Mouse (Mus musculus): ENCODE data around the gene Kctd21.

The Kctd21 gene

DNA sequence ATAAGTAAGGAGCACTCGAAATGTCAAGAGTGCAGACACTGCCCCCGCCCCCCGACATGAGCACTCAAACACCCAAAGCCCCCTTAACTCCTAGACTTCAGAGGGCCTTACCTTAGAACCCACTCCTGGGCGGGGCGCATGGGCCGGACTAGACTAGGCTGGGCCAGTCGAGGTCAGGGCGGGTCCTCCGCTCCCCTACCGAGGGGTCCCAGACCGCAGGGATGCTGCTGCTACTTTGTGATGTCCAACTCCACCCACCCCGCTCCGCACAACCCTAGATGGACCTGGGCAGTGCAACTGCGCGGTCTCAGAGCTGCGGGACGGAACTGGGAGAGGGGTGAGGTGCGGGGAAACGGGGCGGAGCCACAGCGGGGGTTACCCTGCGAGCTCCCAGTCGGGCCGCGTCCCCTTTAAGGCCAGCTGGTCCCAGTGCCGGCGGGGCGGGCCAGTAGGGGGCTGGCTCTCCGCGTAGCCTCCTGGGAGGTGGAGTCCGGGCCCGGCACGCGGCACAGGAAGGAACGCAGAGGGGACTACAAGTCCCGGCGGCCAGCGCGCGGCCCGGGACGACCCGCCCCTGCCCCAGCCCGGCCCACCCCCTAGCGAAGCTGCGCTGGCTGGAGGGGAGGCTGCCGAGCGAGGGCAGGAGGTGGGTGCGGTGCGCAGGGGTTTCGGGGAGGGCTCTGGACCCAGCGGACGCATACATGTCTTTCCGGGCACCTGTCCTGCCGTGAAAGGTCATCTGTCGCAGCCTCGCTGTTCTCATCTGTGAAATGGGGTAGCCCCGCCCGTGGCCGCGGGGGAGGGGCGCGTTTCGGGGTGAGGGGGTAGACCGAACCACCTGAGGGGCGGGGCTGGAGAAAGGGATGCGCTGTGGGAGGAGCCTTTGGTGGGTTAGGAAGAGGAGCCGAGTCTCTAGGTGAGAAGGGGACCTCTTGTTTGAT is at the start of gene Kctd21, which contains the start of gene Usp35:
TSS of gene Kctd21 (plus strand) at position 602 of the 941 bp plus-strand sequence.
TSS of gene Usp35 (minus strand) at position 295 of the 941 bp plus-strand sequence.
- peak; percentile 94 for DNase-seq (ENCODE audit: low spot score)

DNA sequence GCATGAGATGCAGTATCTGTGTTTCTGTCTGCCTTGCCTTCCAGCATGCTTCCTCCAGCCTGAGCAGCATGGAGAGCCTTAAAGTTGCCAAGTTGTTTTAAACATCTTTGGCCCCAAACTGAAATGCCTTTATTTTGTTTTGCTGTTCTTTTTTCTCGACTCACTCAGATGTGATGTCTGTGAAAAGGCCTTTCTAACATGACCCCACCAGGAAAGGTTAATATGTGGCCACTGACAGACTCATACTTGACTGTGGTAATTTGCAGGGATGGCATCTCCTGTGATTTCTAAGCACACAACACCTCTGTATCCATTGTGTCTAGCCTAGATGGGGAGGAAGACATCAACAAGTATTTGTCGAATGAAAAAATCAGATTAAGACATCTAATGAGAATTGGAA is 35.1 kb upstream of the Kctd21 start:
- DNase-seq (ENCODE audit: low spot score): no peak

DNA sequence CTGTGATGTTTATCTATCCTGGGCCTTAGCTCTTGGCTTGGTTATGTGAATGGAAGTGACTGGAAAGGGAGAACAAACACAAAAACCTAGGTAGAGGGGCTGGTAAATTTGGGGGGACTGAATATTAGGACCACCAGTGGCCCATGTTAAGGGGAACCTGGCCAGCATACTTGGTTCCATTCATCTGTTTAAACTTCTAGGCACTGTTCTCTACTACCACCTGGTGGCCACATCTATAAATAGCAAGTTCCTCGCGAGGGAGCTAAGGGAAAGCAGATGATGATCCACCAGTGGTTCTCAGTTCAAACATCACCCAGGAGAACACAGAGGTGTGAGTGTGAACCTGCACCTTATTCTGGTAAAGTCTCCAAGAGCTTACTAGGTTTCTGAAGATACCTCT is 34.7 kb upstream of the Kctd21 start:
- DNase-seq (ENCODE audit: low spot score): peak; percentile 85

DNA sequence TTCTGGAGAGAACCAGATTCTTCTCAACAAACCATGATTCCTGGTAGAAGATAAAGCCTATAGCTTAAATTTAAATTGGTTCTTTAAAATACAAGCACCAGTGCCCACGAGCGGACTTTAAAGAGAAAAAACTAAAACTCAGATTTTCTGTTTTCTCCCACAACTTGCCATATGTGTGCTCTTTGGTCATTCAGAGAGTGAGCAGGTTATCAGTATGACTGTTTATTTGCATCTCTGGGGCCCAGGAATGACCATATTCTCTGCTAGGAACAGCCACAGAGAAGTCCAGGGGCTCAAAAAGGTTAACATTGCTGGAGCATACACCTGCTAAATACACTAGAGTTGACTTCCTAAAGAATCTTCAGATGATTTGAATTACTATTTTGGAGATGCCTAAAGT is 33.8 kb upstream of the Kctd21 start:
- DNase-seq (ENCODE audit: low spot score): no peak

DNA sequence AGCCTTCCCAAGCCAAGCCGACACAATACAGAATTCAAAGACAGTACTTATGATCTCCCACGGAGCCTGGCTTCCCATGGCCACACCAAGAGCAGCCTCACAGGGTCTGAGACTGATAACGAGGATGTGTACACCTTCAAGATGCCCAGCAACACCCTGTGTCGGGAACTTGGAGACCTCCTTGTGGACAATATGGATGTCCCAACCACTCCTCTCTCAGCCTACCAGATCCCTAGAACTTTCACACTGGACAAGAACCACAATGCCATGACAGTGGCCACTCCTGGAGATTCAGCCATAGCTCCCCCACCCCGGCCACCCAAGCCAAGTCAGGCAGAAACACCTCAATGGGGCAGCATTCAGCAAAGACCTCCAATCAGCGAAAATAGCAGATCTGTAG is 33.2 kb upstream of the Kctd21 start:
- DNase-seq (ENCODE audit: low spot score): no peak

DNA sequence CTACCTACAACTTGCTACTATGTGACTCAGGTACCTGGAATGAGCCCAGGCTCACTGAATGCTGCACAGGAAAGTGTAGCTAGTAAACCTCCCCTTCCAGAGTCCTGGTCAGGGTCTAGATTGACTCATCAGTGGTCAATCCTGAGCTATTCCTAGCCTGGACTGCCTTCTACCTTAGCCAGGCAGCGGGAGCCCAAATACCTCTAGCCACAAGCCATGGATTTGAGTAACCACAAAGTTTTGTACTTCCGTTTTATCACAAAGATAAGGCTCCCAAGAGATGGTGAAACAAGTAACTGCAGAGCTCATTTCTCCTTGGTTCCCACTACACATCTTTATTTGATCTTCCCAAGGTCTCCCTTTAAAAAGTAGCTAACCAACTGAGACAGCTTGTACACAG is 31.2 kb upstream of the Kctd21 start:
- no peak for DNase-seq (ENCODE audit: low spot score)

DNA sequence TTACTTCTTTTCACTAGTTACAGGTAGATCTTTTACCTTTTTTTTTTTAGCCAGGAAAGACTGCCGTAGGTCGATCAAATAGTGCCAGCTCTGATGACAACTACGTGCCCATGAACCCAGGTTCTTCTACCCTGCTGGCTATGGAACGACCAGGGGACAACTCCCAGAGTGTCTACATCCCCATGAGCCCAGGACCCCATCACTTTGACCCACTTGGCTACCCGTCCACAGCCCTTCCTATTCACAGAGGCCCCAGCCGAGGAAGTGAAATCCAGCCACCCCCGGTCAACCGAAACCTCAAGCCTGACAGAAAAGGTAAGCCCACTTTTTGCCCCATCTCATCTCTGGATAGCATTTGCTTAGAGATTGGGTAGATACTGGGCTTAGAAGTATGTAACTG is 30.8 kb upstream of the Kctd21 start:
- no peak for DNase-seq (ENCODE audit: low spot score)

DNA sequence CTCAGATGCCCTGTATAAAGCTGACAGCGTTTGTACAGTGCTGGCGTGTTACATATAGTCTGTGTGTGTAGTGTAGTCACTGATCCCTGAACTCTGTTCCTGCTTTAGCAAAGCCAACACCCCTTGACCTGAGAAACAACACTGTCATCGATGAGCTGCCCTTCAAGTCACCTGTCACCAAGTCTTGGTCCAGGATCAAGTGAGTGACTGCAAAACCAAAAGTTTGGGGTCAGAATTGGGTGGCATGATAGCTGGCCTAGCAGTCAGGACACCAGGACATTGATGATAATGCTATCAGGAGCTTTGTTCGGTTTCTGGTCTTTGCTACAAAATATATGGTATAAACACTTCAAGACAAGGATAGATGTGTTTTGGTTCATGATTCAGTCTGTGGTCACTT is 29.9 kb upstream of the Kctd21 start:
- no peak for DNase-seq (ENCODE audit: low spot score)

DNA sequence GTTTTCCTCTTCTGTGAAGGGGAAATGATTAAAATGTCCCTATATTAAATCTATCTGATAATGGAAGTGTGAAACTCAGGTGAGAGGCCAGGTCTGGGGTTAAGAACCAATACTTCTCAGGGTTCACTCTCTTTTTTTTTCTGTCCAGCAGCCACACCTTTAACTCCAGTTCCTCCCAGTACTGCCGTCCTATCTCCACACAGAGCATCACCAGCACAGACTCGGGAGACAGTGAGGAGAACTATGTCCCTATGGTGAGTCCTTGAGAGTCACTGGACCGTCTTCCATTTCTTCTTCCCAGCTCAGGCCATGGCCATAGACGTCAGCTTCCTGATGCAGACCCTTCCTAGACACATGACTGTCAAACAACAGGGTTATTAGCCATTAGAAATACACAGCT is 29.3 kb upstream of the Kctd21 start:
- DNase-seq (ENCODE audit: low spot score): no peak

DNA sequence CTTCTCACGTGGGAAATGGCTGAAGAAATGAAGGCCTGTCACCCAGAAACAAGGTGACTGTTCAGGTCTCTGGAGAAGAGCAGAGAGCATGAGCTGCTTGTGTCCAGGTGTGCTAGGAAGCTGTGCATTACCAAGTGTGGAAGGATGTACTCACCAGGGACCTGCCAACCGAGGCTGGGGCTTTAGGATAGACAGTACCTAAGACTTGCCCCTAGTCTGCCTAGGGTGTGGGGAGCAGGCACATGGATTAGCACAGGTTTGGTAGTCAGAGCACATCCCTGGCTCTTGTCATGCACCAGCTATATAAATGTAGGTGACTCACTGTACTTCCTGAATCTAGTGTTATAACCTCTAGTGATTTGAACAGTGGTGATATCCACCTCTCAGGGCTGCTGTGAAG is 28.5 kb upstream of the Kctd21 start:
- DNase-seq (ENCODE audit: low spot score): no peak

DNA sequence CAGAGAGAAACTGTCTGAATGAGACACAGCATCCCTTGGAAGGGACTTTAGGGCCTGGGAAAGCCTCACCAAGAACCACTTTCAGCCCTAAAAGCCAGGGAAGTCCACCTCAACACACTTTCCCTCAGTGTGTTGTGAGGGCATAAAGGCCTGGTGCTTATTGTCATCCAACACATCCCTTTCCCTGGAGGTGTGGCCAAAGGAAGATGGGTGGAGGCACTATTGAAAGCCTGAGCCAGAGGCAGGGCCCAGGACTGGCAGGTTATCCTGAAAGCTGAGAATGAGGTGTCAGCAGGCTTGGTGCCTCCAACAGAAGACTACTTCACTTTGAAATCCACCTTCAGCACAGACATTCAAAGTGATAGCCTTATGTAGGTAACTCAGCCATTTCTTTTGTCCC is 27.7 kb upstream of the Kctd21 start:
- no peak for DNase-seq (ENCODE audit: low spot score)

DNA sequence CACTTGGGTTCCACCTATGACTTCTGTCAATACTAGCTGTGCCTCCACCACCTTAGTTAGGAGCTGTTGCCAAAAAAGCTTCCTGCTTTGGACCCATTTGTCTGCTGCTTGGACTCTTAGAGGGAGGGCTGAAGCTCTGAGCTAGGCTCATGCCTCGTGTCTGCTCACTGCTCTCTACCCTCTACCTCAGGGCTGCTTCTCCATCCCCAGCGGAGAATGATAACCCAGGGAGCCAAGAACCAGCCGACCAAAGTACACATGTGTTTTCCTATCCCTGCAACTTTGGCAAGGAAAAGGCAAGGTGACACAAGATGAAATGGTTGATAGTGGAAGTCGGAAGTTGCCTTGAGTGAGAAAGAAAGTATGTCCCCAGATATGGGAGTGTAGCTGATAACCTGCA is 26.9 kb upstream of the Kctd21 start:
- no peak for DNase-seq (ENCODE audit: low spot score)

DNA sequence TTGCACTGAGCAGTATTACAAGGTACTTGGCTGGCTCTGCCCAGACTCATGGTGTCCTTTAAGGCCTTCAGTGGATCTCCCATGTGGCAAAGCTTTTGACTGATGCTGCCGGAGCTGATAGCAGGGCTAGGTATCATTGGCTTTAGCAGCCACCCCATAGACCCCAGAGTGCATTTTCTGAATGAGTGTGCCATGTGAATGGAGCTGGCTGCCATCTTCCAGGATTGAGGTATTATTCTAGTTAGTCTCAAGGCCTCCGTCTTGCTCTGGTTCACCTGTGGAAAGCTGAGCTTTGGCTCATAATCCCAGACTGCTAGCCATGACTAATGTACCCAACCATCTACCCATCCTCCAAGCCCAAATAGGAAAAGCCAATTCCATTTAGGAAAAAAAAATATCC is 25.3 kb upstream of the Kctd21 start:
- DNase-seq (ENCODE audit: low spot score): no peak

DNA sequence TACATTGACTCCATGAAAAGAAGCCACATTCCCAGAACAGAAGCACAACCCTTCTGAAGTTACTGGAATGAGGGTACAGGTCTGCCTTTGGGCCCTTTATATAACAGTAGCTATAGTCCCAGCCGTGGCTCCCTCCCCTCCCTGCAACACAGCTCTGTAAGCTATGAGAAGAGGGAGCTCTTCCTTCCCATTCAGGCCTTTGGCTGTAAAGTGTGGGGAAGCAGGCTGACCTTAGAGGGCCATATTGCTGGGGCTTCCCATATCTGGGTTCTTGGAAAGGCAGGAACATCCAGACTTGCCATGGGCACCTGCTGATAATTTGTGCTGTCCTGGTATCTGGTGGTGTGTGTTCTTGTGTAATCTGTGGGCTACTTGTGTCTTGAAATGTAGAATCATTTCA is 24.6 kb upstream of the Kctd21 start:
- DNase-seq (ENCODE audit: low spot score): no peak

DNA sequence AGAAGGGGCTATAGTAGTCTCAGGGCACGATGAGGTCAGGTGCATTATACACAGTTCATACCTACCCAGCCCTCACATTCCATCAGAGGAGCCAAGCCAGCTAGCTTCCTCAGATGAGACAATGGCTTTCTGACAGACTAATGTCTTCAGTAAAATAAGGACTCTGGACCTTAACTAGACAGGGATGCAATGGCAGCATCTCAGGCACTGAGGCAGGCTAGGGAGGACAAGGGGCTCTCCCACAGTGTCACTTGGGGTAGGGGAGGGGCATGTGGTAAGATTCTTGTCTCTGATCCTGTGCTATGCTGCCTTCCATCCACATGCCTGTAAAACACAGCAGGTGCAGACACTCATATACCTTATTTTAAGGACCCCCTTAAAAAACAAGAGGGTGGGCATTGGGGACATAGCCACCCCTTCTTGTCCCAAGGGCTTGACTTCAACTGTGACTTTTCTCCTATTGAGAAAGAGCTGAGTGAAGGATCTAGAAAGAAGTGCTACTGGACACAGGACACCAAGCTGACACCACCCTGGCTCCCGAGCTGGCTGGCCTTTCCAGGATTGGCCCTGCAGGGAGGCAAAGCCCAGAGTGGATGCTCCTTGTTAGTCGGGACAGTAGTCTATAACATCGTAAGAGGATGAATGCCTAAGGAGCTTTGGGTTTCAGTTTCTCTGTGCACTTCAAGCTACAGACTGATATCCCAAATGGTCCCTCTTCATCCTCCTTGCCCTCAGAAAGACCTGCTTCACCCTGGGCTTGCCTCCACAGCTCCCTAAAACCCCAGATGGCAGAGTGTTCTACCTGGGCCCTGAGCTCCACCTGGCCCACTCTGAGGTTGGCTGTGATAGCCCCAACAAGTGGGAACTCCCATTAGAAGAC is 22.4 kb upstream of the Kctd21 start:
- no peak for DNase-seq (ENCODE audit: low spot score)

DNA sequence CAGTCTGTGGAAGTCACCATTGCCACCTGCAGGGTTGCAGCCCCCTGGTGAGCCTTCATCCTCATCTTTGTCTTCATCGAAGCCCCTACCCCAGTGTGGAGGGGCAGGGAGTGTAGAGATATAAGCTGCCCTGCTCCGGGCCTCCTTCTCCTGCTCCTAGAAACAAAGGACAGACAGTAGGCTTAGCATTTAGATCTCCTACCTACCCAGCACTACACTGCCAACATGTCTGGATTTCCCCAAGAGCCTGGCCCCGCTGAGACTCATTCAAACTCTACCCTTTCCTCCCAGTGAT is 21.8 kb upstream of the Kctd21 start:
- no peak for DNase-seq (ENCODE audit: low spot score)

DNA sequence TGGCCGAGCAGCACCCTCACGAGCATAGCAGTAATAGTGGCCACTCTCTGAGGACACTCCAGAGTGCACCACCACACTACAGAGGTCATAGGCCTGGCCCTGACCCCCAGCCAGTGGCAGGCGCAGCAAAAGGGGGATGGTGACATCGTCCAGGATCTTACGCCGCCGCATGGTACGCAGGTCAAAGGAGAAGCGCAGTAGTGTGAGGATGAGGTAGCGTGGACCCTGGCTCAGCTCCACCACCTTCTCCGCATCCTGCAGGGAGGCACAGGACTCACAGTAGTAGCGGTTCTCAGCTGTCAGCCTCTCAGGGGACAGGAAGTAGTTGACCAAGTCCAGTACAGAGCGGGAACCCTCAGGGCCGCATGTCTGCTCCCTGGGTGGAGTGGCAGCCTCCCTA is 20.5 kb upstream of the Kctd21 start:
- DNase-seq (ENCODE audit: low spot score): no peak

DNA sequence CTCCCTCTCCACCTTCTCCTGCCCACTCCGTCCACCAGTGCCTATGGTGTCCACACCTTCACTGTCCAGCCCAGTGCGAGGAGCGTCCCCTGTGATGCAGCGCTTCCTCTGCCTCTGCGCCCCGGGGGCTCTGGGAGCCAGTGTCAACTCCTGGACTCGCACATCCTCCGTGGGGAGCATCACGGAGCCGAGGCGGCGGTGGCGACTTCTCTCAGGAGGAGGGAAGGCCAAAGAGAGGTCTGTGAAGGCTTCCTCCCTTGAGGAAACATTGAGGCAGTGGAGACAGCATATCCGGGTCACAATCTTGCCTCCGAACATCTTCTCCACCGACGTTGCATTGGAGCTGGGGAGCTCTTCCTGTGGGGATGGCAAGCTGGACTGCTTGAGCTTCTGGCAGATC is 19.9 kb upstream of the Kctd21 start:
- no peak for DNase-seq (ENCODE audit: low spot score)

DNA sequence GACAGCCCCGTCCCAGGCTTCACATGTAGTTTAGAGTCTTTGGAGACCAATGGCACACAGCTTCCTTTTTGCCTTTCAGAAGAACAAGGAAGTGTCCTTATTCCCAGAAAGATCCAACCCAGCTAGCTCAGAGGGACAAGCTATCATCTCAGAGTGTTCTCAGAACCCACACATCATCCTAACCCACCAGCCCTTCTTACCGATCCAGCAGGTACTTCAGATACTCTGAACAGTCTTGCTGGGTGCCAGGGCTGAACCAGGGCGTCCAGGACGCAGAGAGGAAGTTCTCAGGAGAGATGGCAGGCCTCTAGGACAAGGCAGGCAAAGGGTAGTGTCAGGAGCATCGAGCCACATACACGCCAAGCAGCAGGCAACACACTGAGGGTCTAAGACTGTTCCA is 19.3 kb upstream of the Kctd21 start:
- DNase-seq (ENCODE audit: low spot score): no peak

DNA sequence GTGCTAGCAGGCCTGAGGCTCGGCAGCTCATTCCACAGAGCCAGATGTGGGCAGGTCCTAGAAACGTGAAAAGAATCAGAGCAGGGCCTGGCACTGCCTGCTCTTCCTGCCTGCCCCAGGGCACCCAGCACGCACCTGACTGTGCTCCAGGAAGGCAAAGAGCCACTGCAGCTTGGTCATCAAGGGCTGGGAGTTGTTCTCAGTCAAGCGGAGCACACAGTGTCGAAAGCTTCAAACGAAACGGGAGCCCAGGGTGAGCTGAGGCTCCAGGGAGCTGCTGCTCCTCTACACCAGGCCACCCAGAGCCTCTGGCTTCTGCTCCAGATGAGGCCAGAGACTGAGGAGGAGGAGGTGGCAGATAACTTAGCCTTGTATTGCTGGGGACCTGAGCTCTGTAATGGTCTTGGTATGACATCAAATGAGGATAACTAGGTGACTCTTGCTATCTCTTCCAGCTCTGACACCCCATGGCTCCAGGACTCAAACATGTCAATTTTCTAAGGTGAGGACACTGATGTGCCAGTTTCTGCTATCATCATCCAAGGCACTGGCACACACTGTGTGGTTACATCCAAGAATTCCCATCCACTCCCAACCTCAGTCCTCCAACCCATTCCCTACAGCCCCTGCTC is 18.6 kb upstream of the Kctd21 start:
- DNase-seq (ENCODE audit: low spot score): no peak

DNA sequence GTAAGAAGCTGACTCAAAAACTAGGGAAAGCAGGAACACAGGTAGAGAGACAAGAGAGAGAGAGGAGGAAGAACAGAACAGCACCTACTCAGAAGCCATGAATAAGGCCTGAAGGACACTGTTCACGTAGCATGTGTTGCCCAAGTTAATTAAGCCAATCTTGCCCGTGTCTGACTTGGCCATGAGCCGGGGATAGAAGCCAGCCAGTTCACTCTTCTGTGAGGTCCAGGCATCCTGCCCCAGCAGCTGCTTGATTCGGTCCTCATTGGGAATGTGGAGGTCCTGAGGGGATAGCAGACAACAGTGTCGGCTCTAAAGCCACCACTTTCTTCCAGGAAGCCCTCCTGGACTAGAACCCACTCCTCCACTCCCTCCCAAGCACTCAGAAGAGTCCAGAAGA is 17.5 kb upstream of the Kctd21 start:
- no peak for DNase-seq (ENCODE audit: low spot score)

DNA sequence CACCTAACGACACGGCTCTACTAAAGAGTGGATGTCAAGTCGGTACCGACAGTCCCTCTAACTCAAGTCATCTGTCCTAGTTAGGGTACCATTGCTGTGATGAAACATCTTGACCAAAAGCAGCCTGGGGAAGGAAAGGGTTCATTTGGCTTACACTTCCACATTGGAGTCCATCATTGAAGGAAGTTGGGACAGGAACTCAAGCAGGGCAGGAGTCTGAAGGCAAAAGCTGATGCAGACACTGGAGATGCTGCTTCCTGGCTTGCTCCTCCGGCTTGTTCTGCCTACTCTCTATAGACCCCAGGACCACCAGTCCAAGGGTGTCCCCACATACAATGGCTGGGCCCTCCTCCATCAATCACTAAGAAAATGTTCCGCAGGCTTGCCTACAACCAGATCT is 16.5 kb upstream of the Kctd21 start:
- no peak for DNase-seq (ENCODE audit: low spot score)

DNA sequence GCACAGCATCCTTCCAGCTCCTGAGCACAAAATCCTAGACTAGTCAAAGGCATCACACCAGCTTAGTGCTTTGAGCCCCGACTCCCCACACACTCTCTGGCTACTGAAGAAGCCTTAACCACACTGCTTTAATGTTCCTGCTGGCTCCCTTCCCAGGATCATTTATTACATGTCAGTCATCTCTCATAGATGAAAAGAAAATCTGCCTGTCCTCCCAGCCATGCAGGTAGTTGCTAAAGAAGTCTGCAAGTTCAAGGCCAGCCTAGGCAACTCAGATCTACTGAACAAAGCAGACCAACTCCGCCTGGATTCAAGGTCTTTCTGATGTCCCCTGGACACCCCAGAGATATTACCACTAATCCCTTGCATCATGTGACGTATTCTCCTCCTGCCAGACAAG is 14.4 kb upstream of the Kctd21 start:
- DNase-seq (ENCODE audit: low spot score): no peak

Measured in retina, embryonic 14.5 days (tissue).